27 mouse cellular contexts compared by ENCODE assay signal in the genomic region with DNA sequence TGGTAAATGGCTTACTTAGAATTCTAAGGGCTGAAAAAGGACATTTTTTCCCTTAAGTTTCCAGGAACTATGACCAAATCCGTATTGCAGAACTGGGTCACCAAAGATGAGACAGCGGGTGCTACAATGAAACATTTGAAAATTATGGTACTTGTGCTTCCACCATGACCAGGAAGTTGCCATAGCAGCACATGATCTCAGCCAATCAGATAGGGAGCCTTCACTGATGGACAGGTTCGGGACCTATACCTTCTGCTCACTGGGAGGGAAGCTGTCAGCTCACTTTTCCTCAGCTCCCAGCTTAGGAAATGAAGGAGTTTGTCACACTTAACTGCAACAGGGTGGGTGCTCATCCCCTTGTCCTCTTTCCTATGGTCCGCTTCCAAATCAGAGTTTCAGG. TPM values are rescaled to one million over a fixed set of nuclear protein-coding genes. Genes with fewer than 3 reads are reported as not detected.
DNase-seq lines count a peak whose midpoint lies in the region; ATAC-seq lines count a peak whose summit lies in the region.
"Had no signal": no experiment of that assay in that cellular context is flagged by ENCODE, and none has a peak within 500 bp of the region (broad histone marks: within the 10 kb centered on the region; RNA-seq: fewer than 3 reads in every experiment).

No protein-coding gene starts in this region.

- no peak overlapping the region for H3K4me2 ChIP-seq in kidney, embryonic 14.5 days (replicated peaks; ENCODE audit: low read depth, low read length)
- H3K4me2 ChIP-seq: embryonic facial prominence, embryonic 12.5 days; embryonic facial prominence, embryonic 15.5 days; forebrain, embryonic 15.5 days; heart, embryonic 12.5 days; heart, embryonic 15.5 days; hindbrain, embryonic 13.5 days; intestine, embryonic 15.5 days had no signal

- H3K9me3 ChIP-seq in kidney, embryonic 14.5 days (ENCODE audit: control insufficient read depth, low read length) = no peaks in the 10 kb centered on the region
- H3K9me3 ChIP-seq: embryonic facial prominence, embryonic 12.5 days; embryonic facial prominence, embryonic 15.5 days; forebrain, embryonic 15.5 days; heart, embryonic 12.5 days; heart, embryonic 15.5 days; hindbrain, embryonic 10.5 days; hindbrain, embryonic 13.5 days; intestine, embryonic 15.5 days had no signal

- no peak for DNase-seq in frontal cortex, postnatal 36 days (ENCODE audit: low spot score in 2 of 2)
- peak; percentile 27 to 66 for DNase-seq in right cerebral cortex, postnatal 10 days (ENCODE audit: low spot score in 2 of 2)
- no peak for DNase-seq in right cerebral cortex, adult 2 months (ENCODE audit: low spot score in 2 of 2)
- peak; percentile 42 for DNase-seq in brain, adult 2 months (ENCODE audit: low read depth, low spot score)
- DNase-seq: adrenal gland, postnatal 10 days; adrenal gland, postnatal 36 days; B cell, adult 2 months; cerebellum, adult 11 months; cerebellum, adult 2 months; cerebellum, adult 9-11 months; cerebellum, postnatal 25 days; gastrocnemius, postnatal 25 days; heart, adult 18-20 months; heart, postnatal 10 days; heart, postnatal 36 days had no signal

- H3K9ac ChIP-seq in kidney, embryonic 14.5 days (ENCODE audit: low read depth, low read length) = no peak overlapping the region
- H3K9ac ChIP-seq: embryonic facial prominence, embryonic 12.5 days; embryonic facial prominence, embryonic 15.5 days; forebrain, embryonic 15.5 days; heart, embryonic 12.5 days; heart, embryonic 15.5 days; hindbrain, embryonic 13.5 days; intestine, embryonic 15.5 days had no signal

- 86% methylated on average over 4 of the region's 4 CpGs for WGBS in kidney, embryonic 14.5 days

- no peak overlapping the region for H3K27ac ChIP-seq in kidney, embryonic 14.5 days (ENCODE audit: low read depth, low read length)
- H3K27ac ChIP-seq: embryonic facial prominence, embryonic 12.5 days; embryonic facial prominence, embryonic 15.5 days; forebrain, embryonic 15.5 days; heart, embryonic 15.5 days; hindbrain, embryonic 10.5 days; hindbrain, embryonic 13.5 days; intestine, embryonic 15.5 days had no signal

- H3K4me3 ChIP-seq in kidney, embryonic 14.5 days (ENCODE audit: low read length) = no peak overlapping the region
- H3K4me3 ChIP-seq: embryonic facial prominence, embryonic 12.5 days; embryonic facial prominence, embryonic 15.5 days; forebrain, embryonic 15.5 days; heart, embryonic 12.5 days; heart, embryonic 15.5 days; hindbrain, embryonic 10.5 days; hindbrain, embryonic 13.5 days; intestine, embryonic 15.5 days had no signal

- no peaks in the 10 kb centered on the region for H3K27me3 ChIP-seq in kidney, embryonic 14.5 days (ENCODE audit: control insufficient read depth, insufficient read depth, low read length)
- H3K27me3 ChIP-seq: CH12.LX; embryonic facial prominence, embryonic 12.5 days; embryonic facial prominence, embryonic 15.5 days; forebrain, embryonic 15.5 days; heart, embryonic 12.5 days; heart, embryonic 15.5 days; hindbrain, embryonic 13.5 days; intestine, embryonic 15.5 days had no signal

- peak; percentile 97 for ATAC-seq in frontal cortex, adult (ENCODE audit: low TSS enrichment)
- ATAC-seq in kidney, embryonic 14.5 days (ENCODE audit: low FRiP score, low TSS enrichment) = no peak
- ATAC-seq: forebrain, embryonic 15.5 days; hindbrain, embryonic 16.5 days; intestine, embryonic 15.5 days had no signal

- H3K4me1 ChIP-seq in kidney, embryonic 14.5 days (ENCODE audit: control insufficient read depth, insufficient read depth, low read length) = no peaks in the 10 kb centered on the region
- H3K4me1 ChIP-seq: embryonic facial prominence, embryonic 12.5 days; embryonic facial prominence, embryonic 15.5 days; forebrain, embryonic 15.5 days; heart, embryonic 12.5 days; heart, embryonic 15.5 days; hindbrain, embryonic 10.5 days; hindbrain, embryonic 13.5 days; intestine, embryonic 15.5 days had no signal

- no peaks in the 10 kb centered on the region for H3K36me3 ChIP-seq in kidney, embryonic 14.5 days (ENCODE audit: control insufficient read depth, insufficient read depth, low read length)
- H3K36me3 ChIP-seq: embryonic facial prominence, embryonic 12.5 days; embryonic facial prominence, embryonic 15.5 days; forebrain, embryonic 15.5 days; heart, embryonic 12.5 days; heart, embryonic 15.5 days; hindbrain, embryonic 10.5 days; hindbrain, embryonic 13.5 days; intestine, embryonic 15.5 days had no signal

RNA-seq across cellular contexts. Expression of gene Gm9958, which starts 29.8 kb away (rescaled TPM):
- polyA plus RNA-seq in kidney, embryonic 14.5 days (2014; fragmentation: Nextera tagmentation; extraction: Ambion mirVana) = 6.7 and 7.1 TPM in 2 replicates

RNA-seq across cellular contexts. Expression of gene Ankrd17, which starts 30.4 kb away (rescaled TPM):
- polyA plus RNA-seq in kidney, embryonic 14.5 days (2014; fragmentation: Nextera tagmentation; extraction: Ambion mirVana) = 40.0 and 41.2 TPM in 2 replicates

Comparison
In these comparisons a context has a peak if more than half of its experiments do, and no peak if none do; other contexts are left out.
1. DNase-seq: peak in right cerebral cortex, postnatal 10 days (2 of 2) and brain, adult 2 months (single experiment); none in frontal cortex, postnatal 36 days (0 of 2) and right cerebral cortex, adult 2 months (0 of 2).